Mouse (Mus musculus): ENCODE results near the gene Magi1. TPM values are rescaled to one million over a fixed set of nuclear protein-coding genes. Genes with fewer than 3 reads are reported as not detected.
A peak's percentile ranks its signal among the peaks of the same experiment; 100 is the strongest.

The Magi1 gene
- polyA plus RNA-seq, 1 experiment from 2014 or later, result 6.8 TPM

DNA sequence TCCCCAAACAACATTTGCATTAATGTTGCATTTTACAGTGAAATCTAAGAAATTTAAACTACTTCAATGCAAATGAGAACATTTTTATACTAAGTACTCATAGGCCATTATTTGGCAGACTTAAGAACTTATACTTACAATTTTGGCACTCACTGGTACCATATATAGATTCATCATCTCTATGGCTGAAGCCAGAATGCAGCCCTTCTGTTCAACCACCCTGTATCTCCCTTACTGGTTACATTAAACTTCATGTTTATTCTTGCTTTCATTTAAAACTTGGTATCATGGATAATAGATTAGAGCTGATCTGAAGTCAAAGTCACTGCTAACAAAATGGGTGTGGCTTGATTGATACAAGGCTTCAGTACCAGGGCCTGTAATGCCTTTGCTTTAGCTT is 171.9 kb downstream of the Magi1 start:
- Histone ChIP-seq H3K36me3 (ENCODE audit: control insufficient read depth, insufficient read depth, low read length) (no peaks in the 10 kb centered on the region), H3K27me3 (replicated peaks; ENCODE audit: control insufficient read depth, insufficient read depth, low read length) (no peaks in the 10 kb centered on the region), H3K27ac (replicated peaks; ENCODE audit: low read depth, low read length) (no peak overlapping the region), H3K9me3 (ENCODE audit: control insufficient read depth, low read length) (no peaks in the 10 kb centered on the region), H3K4me3 (ENCODE audit: low read depth, low read length) (no peak overlapping the region), H3K9ac (ENCODE audit: low read depth, low read length) (no peak overlapping the region), H3K4me1 (ENCODE audit: control insufficient read depth, insufficient read depth, low read length) (peaks cover 7% of the 10 kb centered on the region; the same call in 1 of the 2 replicates), H3K4me2 (ENCODE audit: low read depth, low read length) (no peak overlapping the region)
- no peak for ATAC-seq (ENCODE audit: low read depth)
- no peak for DNase-seq (ENCODE audit: low spot score)

DNA sequence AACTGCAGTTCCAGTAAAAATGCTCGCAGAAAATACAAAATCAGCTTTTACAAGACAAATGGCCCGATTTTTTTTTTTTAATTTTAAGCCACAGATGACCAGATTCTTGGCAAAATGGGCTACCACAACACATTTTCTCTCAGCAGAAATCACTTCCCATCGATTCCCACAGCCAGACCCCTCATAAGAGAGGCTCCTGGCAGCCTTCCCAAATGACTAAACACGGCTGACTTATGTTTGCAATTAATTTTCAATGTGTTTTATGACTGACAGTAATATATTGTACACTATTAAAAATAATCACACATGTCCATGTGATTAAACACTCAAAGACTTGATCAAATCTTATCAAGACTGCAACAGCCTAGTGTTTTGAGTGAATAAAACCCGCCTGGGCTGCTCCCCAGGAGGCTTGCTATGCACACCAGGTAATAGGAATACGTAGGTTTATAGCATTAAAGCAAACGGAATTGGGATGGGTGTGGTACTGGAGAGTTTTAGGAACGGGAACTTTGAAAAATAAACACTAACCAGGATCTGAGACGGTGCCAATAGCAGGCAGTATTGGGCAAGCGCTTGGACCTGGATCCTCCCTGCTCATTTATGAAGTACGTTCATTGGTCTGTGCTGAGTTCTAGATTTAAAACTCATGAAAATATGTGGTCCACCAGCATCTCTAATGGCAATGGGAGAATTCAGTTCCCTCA is 176.2 kb downstream of the Magi1 start:
- Histone ChIP-seq H3K4me3 (ENCODE audit: low read depth, low read length) (no peak overlapping the region), H3K36me3 (ENCODE audit: control insufficient read depth, insufficient read depth, low read length) (no peaks in the 10 kb centered on the region), H3K4me2 (ENCODE audit: low read depth, low read length) (no peak overlapping the region), H3K9ac (ENCODE audit: low read depth, low read length) (no peak overlapping the region), H3K4me1 (ENCODE audit: control insufficient read depth, insufficient read depth, low read length) (peaks cover 27% of the 10 kb centered on the region), H3K27ac (replicated peaks; ENCODE audit: low read depth, low read length) (no peak overlapping the region), H3K27me3 (replicated peaks; ENCODE audit: control insufficient read depth, insufficient read depth, low read length) (no peaks in the 10 kb centered on the region), H3K9me3 (ENCODE audit: control insufficient read depth, low read length) (no peaks in the 10 kb centered on the region)
- WGBS, result 53% methylated on average over 11 of the region's 11 CpGs
- DNase-seq (ENCODE audit: low spot score), result no peak
- no peak for ATAC-seq (ENCODE audit: low read depth)

DNA sequence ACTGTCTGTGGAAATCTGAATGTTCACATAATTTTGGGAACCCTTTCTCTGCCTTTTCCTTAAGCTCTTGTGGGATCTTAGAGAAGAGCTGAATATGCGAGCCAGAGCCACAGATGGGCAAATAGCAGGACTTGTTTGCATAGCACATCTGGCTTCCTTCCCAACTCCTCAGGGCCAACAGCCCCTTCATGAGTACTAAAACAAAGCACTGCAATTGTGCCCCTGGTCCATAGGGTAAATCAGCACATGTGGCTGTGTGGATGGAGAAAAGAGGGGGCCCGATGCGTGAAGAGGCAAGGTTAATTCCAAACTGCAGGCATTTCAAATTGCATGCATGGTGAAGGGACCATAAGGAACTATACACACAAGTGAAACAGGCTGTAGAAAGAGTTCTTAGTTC is 180.1 kb downstream of the Magi1 start:
- no peak for ATAC-seq (ENCODE audit: low read depth)
- no peak overlapping the region for H3K4me2 ChIP-seq (ENCODE audit: low read depth, low read length)
- no peak overlapping the region for H3K9ac ChIP-seq (ENCODE audit: low read depth, low read length)
- no peaks in the 10 kb centered on the region for H3K27me3 ChIP-seq (replicated peaks; ENCODE audit: control insufficient read depth, insufficient read depth, low read length)
- H3K4me3 ChIP-seq (ENCODE audit: low read depth, low read length), result no peak overlapping the region
- DNase-seq (ENCODE audit: low spot score), result peak; percentile 67
- H3K4me1 ChIP-seq (ENCODE audit: control insufficient read depth, insufficient read depth, low read length), result peaks cover 36% of the 10 kb centered on the region
- WGBS, result 25% methylated on average over 3 of the region's 3 CpGs
- no peaks in the 10 kb centered on the region for H3K9me3 ChIP-seq (ENCODE audit: control insufficient read depth, low read length)
- no peak overlapping the region for H3K27ac ChIP-seq (replicated peaks; ENCODE audit: low read depth, low read length)
- H3K36me3 ChIP-seq (ENCODE audit: control insufficient read depth, insufficient read depth, low read length), result no peaks in the 10 kb centered on the region

DNA sequence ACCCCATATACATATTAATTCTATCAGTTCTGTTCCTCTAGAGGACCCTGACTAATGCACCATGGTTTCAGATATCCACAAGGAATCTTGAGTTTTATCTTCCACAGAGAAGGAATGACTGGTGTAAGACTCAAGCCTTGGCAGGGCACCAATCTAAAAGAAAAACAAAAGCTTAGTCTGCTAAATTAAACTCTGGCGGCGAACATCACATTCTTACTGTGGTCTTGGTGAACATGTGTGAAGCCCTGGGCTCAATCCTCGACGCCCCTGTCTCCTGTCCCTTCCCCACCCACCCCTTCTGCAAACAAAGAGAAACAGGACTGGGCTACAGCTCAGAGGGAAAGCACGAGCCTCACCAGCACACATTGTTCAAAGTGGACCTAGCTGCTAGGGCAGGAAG is 182.5 kb downstream of the Magi1 start:
- Histone ChIP-seq H3K9me3 (ENCODE audit: control insufficient read depth, low read length) (no peaks in the 10 kb centered on the region), H3K4me2 (ENCODE audit: low read depth, low read length) (no peak overlapping the region), H3K4me1 (ENCODE audit: control insufficient read depth, insufficient read depth, low read length) (peaks cover 26% of the 10 kb centered on the region), H3K27ac (replicated peaks; ENCODE audit: low read depth, low read length) (no peak overlapping the region), H3K9ac (ENCODE audit: low read depth, low read length) (no peak overlapping the region), H3K36me3 (ENCODE audit: control insufficient read depth, insufficient read depth, low read length) (no peaks in the 10 kb centered on the region), H3K4me3 (ENCODE audit: low read depth, low read length) (no peak overlapping the region), H3K27me3 (replicated peaks; ENCODE audit: control insufficient read depth, insufficient read depth, low read length) (no peaks in the 10 kb centered on the region)
- 26% methylated on average over 5 of the region's 5 CpGs for WGBS
- DNase-seq (ENCODE audit: low spot score) (peak; percentile 90), ATAC-seq (ENCODE audit: low read depth) (peak; percentile 75)

DNA sequence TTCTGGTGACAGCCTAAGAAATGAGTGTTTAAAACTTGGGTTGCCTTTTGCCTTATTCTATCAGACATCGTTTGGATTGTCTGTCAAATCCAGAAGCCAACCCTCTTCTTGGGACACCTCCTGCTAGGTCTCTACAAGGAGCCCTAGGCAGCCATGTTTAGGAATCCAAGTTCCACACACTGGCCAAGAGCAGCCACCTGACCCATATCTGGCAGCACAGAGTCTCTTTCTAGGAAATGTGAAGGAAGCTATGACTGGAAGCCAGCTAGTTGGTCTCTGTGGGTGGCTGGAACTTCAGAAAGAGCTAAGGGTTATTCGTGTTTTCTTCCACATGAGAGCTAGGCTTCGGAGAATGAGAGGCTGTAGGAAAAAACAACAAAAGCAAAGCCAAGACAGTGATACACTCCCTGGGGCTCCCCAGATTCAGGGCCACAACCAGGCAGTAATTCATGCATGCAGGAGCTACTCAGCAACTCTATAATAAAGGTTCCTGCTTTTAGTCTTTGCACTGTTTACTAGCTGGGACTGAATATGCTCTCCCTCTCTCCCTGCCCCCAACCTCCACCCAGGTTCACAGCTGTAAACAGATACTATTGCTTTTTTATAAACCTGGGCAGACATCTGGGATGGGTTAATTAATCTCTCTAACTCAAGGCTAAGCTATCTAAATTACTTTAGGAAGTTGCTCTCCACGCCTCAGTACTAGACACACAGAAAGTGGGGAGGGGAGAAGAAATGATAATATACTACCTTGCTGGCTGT is 188.6 kb downstream of the Magi1 start:
- H3K4me3 ChIP-seq (ENCODE audit: low read depth, low read length), result no peak overlapping the region
- H3K9me3 ChIP-seq (ENCODE audit: control insufficient read depth, low read length), result no peaks in the 10 kb centered on the region
- H3K27ac ChIP-seq (replicated peaks; ENCODE audit: low read depth, low read length), result no peak overlapping the region
- DNase-seq (ENCODE audit: low spot score), result no peak
- WGBS, result 41% methylated on average over 4 of the region's 4 CpGs
- H3K4me1 ChIP-seq (ENCODE audit: control insufficient read depth, insufficient read depth, low read length), result peaks cover 17% of the 10 kb centered on the region
- no peak overlapping the region for H3K9ac ChIP-seq (ENCODE audit: low read depth, low read length)
- no peak overlapping the region for H3K4me2 ChIP-seq (ENCODE audit: low read depth, low read length)
- no peaks in the 10 kb centered on the region for H3K36me3 ChIP-seq (ENCODE audit: control insufficient read depth, insufficient read depth, low read length)
- no peaks in the 10 kb centered on the region for H3K27me3 ChIP-seq (replicated peaks; ENCODE audit: control insufficient read depth, insufficient read depth, low read length)
- ATAC-seq (ENCODE audit: low read depth), result no peak

DNA sequence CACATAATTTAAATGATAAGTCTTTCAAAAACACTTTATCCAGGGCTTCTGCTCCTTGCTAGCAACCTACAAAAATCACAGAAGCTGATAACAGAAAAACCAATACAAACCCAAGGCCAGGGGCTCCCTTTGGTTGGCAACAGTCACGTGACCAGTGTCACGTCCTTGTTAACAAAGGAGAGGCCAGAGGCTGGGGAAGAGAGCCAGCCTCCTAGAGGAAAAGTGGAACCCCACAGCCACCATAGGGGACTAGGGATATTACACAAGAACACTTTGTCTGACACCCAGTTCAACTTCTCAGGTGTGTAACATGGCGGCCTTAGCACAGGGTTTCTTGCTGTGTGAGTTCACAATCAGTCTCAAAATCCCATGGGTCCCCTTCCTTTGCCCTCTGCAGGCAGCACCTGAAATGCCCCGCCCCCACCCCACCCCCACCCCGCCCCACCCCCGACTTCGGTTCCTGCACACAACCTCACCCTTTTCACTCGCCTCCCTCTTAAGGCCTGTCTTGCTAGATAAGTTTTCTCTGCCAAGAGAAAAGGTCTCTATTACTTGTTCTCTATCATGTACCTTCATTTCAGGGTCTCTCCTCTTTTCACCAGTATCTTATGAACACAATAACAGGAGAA is 190.6 kb downstream of the Magi1 start:
- 63% methylated on average over 6 of the region's 8 CpGs for WGBS

DNA sequence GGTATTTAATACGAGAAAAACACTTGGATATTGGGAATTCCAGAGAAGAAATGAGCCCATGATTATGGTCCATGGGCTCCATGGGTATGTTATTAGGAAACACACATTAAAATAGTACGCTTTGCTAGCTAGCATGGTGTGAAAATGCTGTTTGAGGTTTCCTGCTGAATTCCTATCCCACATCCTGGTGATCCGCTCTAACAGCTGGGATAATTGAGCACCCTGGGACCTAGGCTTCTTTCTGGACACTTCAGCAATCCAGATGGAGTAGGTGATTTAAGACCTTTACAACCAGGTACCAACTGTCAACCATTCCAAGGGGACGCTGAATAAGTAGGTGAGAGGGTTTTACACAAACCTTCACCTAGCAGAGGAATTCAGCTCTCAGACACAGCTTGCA is 191.2 kb downstream of the Magi1 start:
- 77% methylated on average over 4 of the region's 4 CpGs for WGBS
- H3K9ac ChIP-seq (ENCODE audit: low read depth, low read length), result no peak overlapping the region
- H3K9me3 ChIP-seq (ENCODE audit: control insufficient read depth, low read length), result no peaks in the 10 kb centered on the region
- no peak overlapping the region for H3K4me2 ChIP-seq (ENCODE audit: low read depth, low read length)
- DNase-seq (ENCODE audit: low spot score) (no peak), ATAC-seq (ENCODE audit: low read depth) (no peak)
- H3K4me3 ChIP-seq (ENCODE audit: low read depth, low read length), result no peak overlapping the region
- H3K36me3 ChIP-seq (ENCODE audit: control insufficient read depth, insufficient read depth, low read length), result no peaks in the 10 kb centered on the region
- no peaks in the 10 kb centered on the region for H3K27me3 ChIP-seq (replicated peaks; ENCODE audit: control insufficient read depth, insufficient read depth, low read length)
- H3K27ac ChIP-seq (replicated peaks; ENCODE audit: low read depth, low read length), result no peak overlapping the region
- peaks cover 17% of the 10 kb centered on the region for H3K4me1 ChIP-seq (ENCODE audit: control insufficient read depth, insufficient read depth, low read length)

More for the DNA sequence above, 190.6 kb downstream of the Magi1 start:
- no peak for ATAC-seq (ENCODE audit: low read depth)
- H3K4me3 ChIP-seq (ENCODE audit: low read depth, low read length), result no peak overlapping the region
- H3K4me1 ChIP-seq (ENCODE audit: control insufficient read depth, insufficient read depth, low read length), result peaks cover 17% of the 10 kb centered on the region
- H3K4me2 ChIP-seq (ENCODE audit: low read depth, low read length), result no peak overlapping the region
- no peaks in the 10 kb centered on the region for H3K36me3 ChIP-seq (ENCODE audit: control insufficient read depth, insufficient read depth, low read length)
- no peak overlapping the region for H3K9ac ChIP-seq (ENCODE audit: low read depth, low read length)
- H3K27me3 ChIP-seq (replicated peaks; ENCODE audit: control insufficient read depth, insufficient read depth, low read length), result no peaks in the 10 kb centered on the region
- H3K27ac ChIP-seq (replicated peaks; ENCODE audit: low read depth, low read length), result no peak overlapping the region
- no peaks in the 10 kb centered on the region for H3K9me3 ChIP-seq (ENCODE audit: control insufficient read depth, low read length)
- DNase-seq (ENCODE audit: low spot score), result no peak

DNA sequence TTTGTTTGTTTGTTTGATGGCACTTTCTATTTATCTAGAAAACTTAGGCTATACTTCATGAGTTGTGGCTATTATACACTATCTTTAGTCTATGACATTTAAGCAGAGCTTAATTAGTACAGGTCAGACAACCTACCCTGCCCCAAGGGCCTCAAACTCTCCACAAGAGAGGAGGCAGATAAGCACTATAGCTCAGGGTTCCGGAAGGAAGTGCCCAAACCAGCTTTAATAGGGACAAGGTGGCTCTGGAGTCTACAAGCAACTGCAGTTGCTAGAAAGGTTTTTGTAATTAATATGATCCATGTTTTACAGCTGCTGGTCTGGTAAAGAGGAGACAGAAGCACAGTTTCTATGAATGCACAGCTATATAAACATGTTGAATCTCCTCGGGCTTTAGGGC is 196.9 kb downstream of the Magi1 start:
- Histone ChIP-seq H3K36me3 (ENCODE audit: control insufficient read depth, insufficient read depth, low read length) (no peaks in the 10 kb centered on the region), H3K4me3 (ENCODE audit: low read depth, low read length) (no peak overlapping the region), H3K27me3 (replicated peaks; ENCODE audit: control insufficient read depth, insufficient read depth, low read length) (no peaks in the 10 kb centered on the region), H3K27ac (replicated peaks; ENCODE audit: low read depth, low read length) (no peak overlapping the region), H3K4me2 (ENCODE audit: low read depth, low read length) (no peak overlapping the region), H3K9ac (ENCODE audit: low read depth, low read length) (no peak overlapping the region), H3K4me1 (ENCODE audit: control insufficient read depth, insufficient read depth, low read length) (peaks cover 11% of the 10 kb centered on the region), H3K9me3 (ENCODE audit: control insufficient read depth, low read length) (no peaks in the 10 kb centered on the region)
- no peak for DNase-seq (ENCODE audit: low spot score)
- ATAC-seq (ENCODE audit: low read depth), result no peak
- 37% methylated on average over 2 of the region's 2 CpGs for WGBS
